Mouse (Mus musculus): ENCODE data around the gene Ifih1.

DNA sequence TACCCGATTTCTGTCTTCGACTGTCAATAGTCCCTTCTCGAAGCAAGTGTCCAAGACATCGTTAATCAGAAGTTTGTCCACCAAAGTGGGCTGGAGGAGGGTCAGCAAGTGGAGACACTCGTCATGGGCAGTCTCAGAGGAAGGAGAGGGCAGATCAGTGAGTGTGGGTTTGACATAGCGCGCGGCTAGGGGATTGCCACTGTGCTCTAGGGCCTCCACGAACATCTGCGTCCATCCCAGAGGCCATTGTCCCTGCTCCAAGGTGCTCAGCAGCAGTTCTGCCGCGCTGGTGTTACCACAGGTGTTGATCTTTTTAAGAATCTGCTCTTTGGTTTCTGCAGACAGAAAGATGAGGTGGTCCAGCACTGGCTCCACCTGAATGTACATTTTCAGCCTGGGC, 580 bp downstream of the Ifih1 start:
- TF ChIP-seq POLR2A (IDR thresholded peaks at IDR 0.05; ENCODE audit: borderline replicate concordance, insufficient read depth, low read length) (no peak), CTCF (IDR thresholded peaks at IDR 0.05; ENCODE audit: borderline replicate concordance, insufficient read depth, low read depth, low read length) (no peak)

Measured in cerebellum, adult 2 months (tissue).